Mouse (Mus musculus) lung, postnatal 0 days (tissue): ENCODE results near the gene Adora2b.

Experiments used
- CTCF ChIP-seq: IDR thresholded peaks from 2 replicates; pipeline ENCODE4 v1.5.1; 2016; ENCODE audit warnings: antibody characterized with exemption, mild to moderate bottlenecking
- EP300 ChIP-seq: IDR thresholded peaks from 2 replicates; pipeline ENCODE4 v1.6.1; 2016; ENCODE audit warnings: antibody characterized with exemption, mild to moderate bottlenecking, control low read depth

DNA sequence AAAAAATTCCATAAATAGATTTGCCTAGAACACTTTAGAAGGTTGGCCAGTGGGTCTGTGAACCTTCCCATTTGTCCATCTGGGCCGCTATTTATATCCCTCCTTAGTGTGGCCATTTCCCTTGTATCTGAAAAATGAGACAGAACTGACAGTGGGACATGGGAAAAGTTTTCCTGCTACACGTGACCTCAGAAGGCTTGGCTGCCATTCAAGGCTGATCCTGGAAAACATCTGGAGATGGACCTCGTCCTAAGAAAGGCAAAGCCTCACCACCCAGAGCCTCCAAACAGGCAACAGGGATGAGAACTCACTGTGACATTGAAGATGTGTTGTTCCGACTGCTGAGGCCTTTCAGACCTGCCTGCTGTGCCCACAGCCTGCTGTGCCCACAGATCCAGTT, 24.0 kb upstream of the Adora2b start:
- TF ChIP-seq CTCF (no peak), EP300 (no peak)
